Mouse (Mus musculus) G1E (cell line): Measurements from ENCODE around the gene Chst12.

ENCODE experiments used
- CTCF ChIP-seq: IDR thresholded peaks from 2 replicates; pipeline ENCODE4 v1.5.1; 2012; ENCODE audit warnings: low read depth, low read length, inconsistent platforms, mixed read lengths
- GATA1 ChIP-seq: IDR thresholded peaks from 2 replicates; pipeline ENCODE4 v1.6.1; 2012; ENCODE audit warnings: borderline replicate concordance, low read length, inconsistent platforms, mixed read lengths
- TAL1 ChIP-seq: conservative IDR thresholded peaks from 2 replicates; pipeline ENCODE4 v1.6.1; 2012; ENCODE audit warnings: low read depth, low read length, inconsistent platforms, mixed read lengths

GRCm38 (mm10) chr5:140553719-140554118 lies 48.4 kb downstream of the Chst12 start:
- TF ChIP-seq CTCF (no peak), TAL1 (no peak), GATA1 (no peak)
